Mouse (Mus musculus) forebrain, postnatal 0 days (tissue): ENCODE results near the gene Wwox. TPM values are rescaled to one million over a fixed set of nuclear protein-coding genes. Genes with fewer than 3 reads are reported as not detected.

Experiments used
- ATAC-seq: fragments of 200-750 bp; cut with Nextera tagmentation; 2 replicates; pipeline ENCODE4 v1.8.0; 2017; ENCODE audit warnings: mild to moderate bottlenecking, moderate library complexity
- DNase-seq: peaks from one replicate; pipeline ENCODE4 v3.0.0-alpha.2; 2015
- H3K27ac ChIP-seq: fragments of 300-500 bp; sonication (generic); 2 replicates; pipeline ENCODE4 v1.5.1; 2014; ENCODE audit warnings: low read depth, mild to moderate bottlenecking, antibody characterized with exemption, low read length, moderate library complexity, mixed read lengths
- H3K27me3 ChIP-seq: fragments of 300-500 bp; sonication (generic); 2 replicates; pipeline ENCODE4 v1.6.1; 2014; ENCODE audit warnings: mild to moderate bottlenecking, low read length, mixed read lengths; ENCODE audit not compliant: insufficient read depth
- H3K36me3 ChIP-seq: fragments of 300-500 bp; sonication (generic); 2 replicates; pipeline ENCODE4 v1.6.1; 2014; ENCODE audit warnings: mild to moderate bottlenecking, moderate library complexity; ENCODE audit not compliant: insufficient read depth
- H3K4me1 ChIP-seq: fragments of 300-500 bp; sonication (generic); 2 replicates; pipeline ENCODE4 v1.6.1; 2014; ENCODE audit warnings: antibody characterized with exemption; ENCODE audit not compliant: insufficient read depth
- H3K4me2 ChIP-seq: fragments of 300-500 bp; sonication (generic); 2 replicates; pipeline ENCODE4 v1.6.1; 2014; ENCODE audit warnings: low read depth, mild to moderate bottlenecking, moderate library complexity
- H3K4me3 ChIP-seq: fragments of 300-500 bp; sonication (generic); 2 replicates; pipeline ENCODE4 v1.5.1; 2014; ENCODE audit warnings: low read depth, low read length, mixed read lengths
- H3K9ac ChIP-seq: fragments of 300-500 bp; sonication (generic); 2 replicates; pipeline ENCODE4 v1.6.1; 2014; ENCODE audit warnings: mild to moderate bottlenecking
- H3K9me3 ChIP-seq: fragments of 300-500 bp; sonication (generic); 2 replicates; pipeline ENCODE4 v1.6.1; 2016; ENCODE audit warnings: low read length
- CTCF ChIP-seq: sonication (generic); IDR thresholded peaks from 2 replicates; pipeline ENCODE4 v1.5.1; 2016; ENCODE audit warnings: antibody characterized with exemption, control low read depth, low read depth
- WGBS: fragments of 180-500 bp; shearing (Covaris S2); extraction: QIAGEN DNeasy Blood & Tissue Kit; methylation state at CpG from one replicate; pipeline ENCODE4 v1.1.7; 2014; 5-methylcytosine and 5-hydroxymethylcytosine counted together
- polyA plus RNA-seq: library from polyadenylated mRNA; unstranded; fragments of >200 nt; fragmentation: Nextera tagmentation; extraction: Ambion mirVana; gene quantifications from 2 replicates; pipeline ENCODE4 v1.2.1, GENCODE M21; 2015
- total RNA-seq: library from RNA; depleted of rRNA; stranded (reverse); fragments of >200 nt; gene quantifications from 2 replicates; pipeline ENCODE4 v1.2.3, GENCODE M21; 2014

Gene Wwox
- total and polyA plus RNA-seq, 2 experiments from 2014 or later: 13.2 to 17.3 TPM

DNA sequence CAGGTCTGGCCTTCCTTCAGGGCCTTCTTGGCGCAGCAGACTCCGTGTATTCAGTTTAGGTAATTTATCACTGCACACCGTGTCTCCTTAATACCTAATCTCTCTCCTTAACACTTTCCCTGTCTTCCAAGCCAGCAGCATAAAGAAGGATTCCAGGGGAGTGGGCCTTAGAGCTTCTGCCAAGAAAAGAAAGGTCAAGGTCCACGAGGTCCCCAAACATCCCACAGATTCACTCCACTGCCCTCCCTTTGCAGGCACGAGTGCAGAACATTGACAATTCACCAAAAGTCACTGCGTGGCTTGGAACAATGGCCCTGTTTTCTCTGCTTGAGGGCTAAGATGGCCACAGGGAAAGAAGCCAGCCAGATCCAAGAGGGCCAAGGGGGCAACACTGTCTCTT, 96.7 kb downstream of the Wwox start:
- Histone ChIP-seq H3K27me3 (no peaks in the 10 kb centered on the region; the same call in 1 of the 2 replicates), H3K9me3 (no peaks in the 10 kb centered on the region), H3K4me1 (no peaks in the 10 kb centered on the region), H3K4me3 (no peak overlapping the region), H3K27ac (no peak overlapping the region), H3K4me2 (no peak overlapping the region), H3K9ac (no peak overlapping the region), H3K36me3 (no peaks in the 10 kb centered on the region)
- WGBS: 50% methylated on average over 6 of the region's 6 CpGs
- ATAC-seq (no peak), DNase-seq (no peak)
- no peak for TF ChIP-seq CTCF

DNA sequence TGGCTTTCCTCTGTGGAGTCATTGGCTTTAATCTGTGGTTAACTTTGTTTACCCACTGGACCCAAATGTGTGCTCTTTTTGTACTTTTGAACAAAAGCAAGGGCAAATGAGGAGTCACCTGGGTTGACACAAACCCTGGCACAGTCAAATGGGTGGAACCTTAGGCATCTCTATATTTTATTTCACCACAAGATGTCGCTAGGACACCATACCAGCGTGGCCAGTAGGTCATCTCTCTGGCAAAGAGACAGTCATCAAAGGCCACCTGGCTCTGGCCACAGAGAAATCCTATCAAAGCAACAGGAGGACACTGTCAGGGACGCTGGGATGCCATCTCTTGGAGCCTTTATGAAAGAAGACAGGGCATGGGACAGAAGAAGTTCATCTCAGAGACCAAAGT, 101.7 kb downstream of the Wwox start:
- Histone ChIP-seq H3K36me3 (no peaks in the 10 kb centered on the region), H3K4me1 (no peaks in the 10 kb centered on the region), H3K27me3 (no peaks in the 10 kb centered on the region; the same call in none of the 2 replicates), H3K4me3 (no peak overlapping the region), H3K27ac (no peak overlapping the region), H3K9ac (no peak overlapping the region), H3K9me3 (no peaks in the 10 kb centered on the region), H3K4me2 (no peak overlapping the region)
- ATAC-seq (no peak), DNase-seq (peak; percentile 48)
- TF ChIP-seq CTCF: peak; percentile 79
- 9% methylated on average over 3 of the region's 3 CpGs for WGBS

DNA sequence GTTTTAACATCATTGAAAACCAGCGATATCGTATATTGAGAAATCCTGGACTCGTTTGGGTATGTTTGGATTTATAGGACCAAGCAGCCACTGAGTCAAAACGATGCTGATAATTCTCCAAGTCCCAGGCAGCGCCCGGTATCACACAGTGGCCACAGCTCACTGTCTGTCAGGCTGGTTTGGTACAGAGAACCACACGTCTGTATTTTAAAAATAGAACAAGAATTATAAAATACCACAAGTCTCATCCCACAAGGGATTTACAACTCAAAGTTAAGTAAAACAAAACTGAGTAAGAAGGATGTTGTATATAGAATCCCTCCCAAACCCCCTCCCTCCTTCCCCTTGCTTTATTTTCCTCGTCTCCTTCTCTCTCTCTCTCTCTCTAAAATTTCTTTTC, 108.9 kb downstream of the Wwox start:
- Histone ChIP-seq H3K9ac (no peak overlapping the region), H3K4me3 (no peak overlapping the region), H3K9me3 (no peaks in the 10 kb centered on the region), H3K27me3 (no peaks in the 10 kb centered on the region; the same call in 1 of the 2 replicates), H3K4me1 (no peaks in the 10 kb centered on the region), H3K4me2 (no peak overlapping the region), H3K27ac (no peak overlapping the region), H3K36me3 (no peaks in the 10 kb centered on the region)
- ATAC-seq: no peak
- DNase-seq: no peak
- TF ChIP-seq CTCF: no peak
- WGBS: 82% methylated on average over 8 of the region's 8 CpGs

GRCm38 (mm10) chr8:114548837-114549236, 109.4 kb downstream of the Wwox start:
- ATAC-seq (no peak), DNase-seq (no peak)
- H3K4me3 ChIP-seq: no peak overlapping the region
- TF ChIP-seq CTCF: no peak
- no peak overlapping the region for H3K27ac ChIP-seq
- H3K9me3 ChIP-seq: no peaks in the 10 kb centered on the region
- no peaks in the 10 kb centered on the region for H3K4me1 ChIP-seq
- 81% methylated on average over 6 of the region's 6 CpGs for WGBS
- no peak overlapping the region for H3K9ac ChIP-seq
- no peak overlapping the region for H3K4me2 ChIP-seq
- H3K27me3 ChIP-seq: no peaks in the 10 kb centered on the region; the same call in 1 of the 2 replicates
- H3K36me3 ChIP-seq: no peaks in the 10 kb centered on the region

DNA sequence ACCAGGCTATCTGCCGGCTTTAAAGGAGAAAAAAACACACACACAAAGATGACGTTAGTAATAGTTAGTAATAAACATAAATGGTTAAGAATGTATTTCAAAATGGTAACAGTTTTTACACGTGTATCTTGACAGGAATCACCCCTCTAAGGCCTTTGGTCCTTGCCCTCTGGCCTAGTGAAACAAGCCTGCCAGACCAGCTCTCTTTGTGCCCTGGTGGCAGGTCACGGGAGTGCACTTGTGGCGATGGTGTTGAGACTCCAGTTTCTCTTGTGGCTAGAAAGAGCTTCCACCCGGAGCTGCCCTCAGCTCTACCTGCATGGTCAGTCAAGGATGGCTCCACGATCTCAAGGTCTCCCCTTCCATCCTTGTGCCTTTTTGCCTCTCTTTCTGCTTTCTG, 110.6 kb downstream of the Wwox start:
- H3K4me2 ChIP-seq: no peak overlapping the region
- TF ChIP-seq CTCF: peak; percentile 40
- no peak for DNase-seq
- no peaks in the 10 kb centered on the region for H3K4me1 ChIP-seq
- H3K36me3 ChIP-seq: no peaks in the 10 kb centered on the region
- no peak overlapping the region for H3K9ac ChIP-seq
- no peak overlapping the region for H3K4me3 ChIP-seq
- H3K27me3 ChIP-seq: no peaks in the 10 kb centered on the region; the same call in 1 of the 2 replicates
- no peak for ATAC-seq
- WGBS: 72% methylated on average over 7 of the region's 7 CpGs
- H3K9me3 ChIP-seq: no peaks in the 10 kb centered on the region
- H3K27ac ChIP-seq: no peak overlapping the region

DNA sequence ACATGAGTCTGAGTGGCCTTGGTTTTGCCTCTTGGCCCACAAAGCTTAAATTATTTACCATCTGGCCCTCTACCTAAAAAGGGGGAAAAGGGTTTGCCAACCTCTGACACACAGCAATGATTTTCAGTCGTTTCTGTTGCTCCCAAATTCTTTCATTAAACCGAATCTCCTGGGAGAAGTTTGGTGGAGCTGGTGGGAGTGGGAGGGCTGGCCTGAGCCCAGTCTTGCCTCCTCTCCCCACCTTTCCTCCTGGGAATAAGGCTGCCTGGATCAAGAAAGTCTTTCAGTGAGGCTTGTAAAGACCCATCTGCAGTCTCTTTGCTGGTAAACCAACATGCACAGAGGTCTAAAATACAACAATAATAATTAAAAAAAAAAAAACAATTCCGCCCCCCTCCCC, 113.2 kb downstream of the Wwox start:
- Histone ChIP-seq H3K27ac (no peak overlapping the region), H3K9ac (no peak overlapping the region), H3K4me3 (no peak overlapping the region), H3K9me3 (no peaks in the 10 kb centered on the region), H3K27me3 (no peaks in the 10 kb centered on the region), H3K4me2 (no peak overlapping the region), H3K36me3 (no peaks in the 10 kb centered on the region), H3K4me1 (no peaks in the 10 kb centered on the region)
- no peak for ATAC-seq
- no peak for DNase-seq
- 68% methylated on average over 3 of the region's 3 CpGs for WGBS
- TF ChIP-seq CTCF: no peak

- Histone ChIP-seq H3K9me3 (no peaks in the 10 kb centered on the region), H3K4me2 (no peak overlapping the region), H3K36me3 (no peaks in the 10 kb centered on the region), H3K9ac (no peak overlapping the region), H3K27me3 (no peaks in the 10 kb centered on the region), H3K4me1 (no peaks in the 10 kb centered on the region), H3K4me3 (no peak overlapping the region), H3K27ac (no peak overlapping the region)
- TF ChIP-seq CTCF: no peak
- ATAC-seq (no peak), DNase-seq (no peak)
- 65% methylated on average over 15 of the region's 15 CpGs for WGBS
These were observed 115.5 kb downstream of the Wwox start for GRCm38 (mm10) chr8:114554966-114555365.
